Comparison of ENCODE assay signal across 9 mouse cellular contexts in the genomic region with DNA sequence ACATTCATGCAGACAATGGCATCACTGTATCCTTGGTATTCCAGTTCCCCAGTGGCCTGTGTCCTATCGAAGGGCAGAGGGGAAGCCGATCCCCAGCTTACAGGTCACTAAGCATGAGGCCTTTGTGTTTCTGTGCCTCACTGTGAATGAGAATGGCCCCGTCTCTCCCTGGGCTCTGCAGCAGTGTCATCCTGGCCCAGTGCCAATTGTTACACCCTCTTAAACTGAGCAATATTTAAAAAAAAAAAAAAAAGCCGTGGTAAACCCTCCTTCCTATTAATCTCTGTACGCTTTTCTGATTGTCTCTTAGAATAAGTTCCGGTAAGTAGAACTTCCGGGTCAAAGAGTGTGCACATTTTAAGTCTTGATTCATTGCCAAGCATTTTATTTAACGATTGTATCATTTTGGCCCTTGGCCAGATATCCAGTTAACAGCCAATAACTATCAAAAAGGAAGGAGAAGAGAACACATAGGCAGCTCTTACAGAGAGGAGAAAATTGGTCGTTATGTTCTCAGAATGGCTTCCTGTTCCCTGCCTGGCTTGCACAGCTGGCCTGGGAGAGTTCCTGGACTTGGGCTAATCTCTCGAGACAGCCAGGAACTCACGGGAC.
DNase-seq lines count a peak whose midpoint lies in the region; ATAC-seq lines count a peak whose summit lies in the region.
"Had no signal": no experiment of that assay in that cellular context is flagged by ENCODE, and none has a peak within 500 bp of the region (broad histone marks: within the 10 kb centered on the region; RNA-seq: fewer than 3 reads in every experiment).

No protein-coding gene starts in this region.

- peak; percentile 52 for ATAC-seq in intestine, embryonic 15.5 days
- ATAC-seq in CD4-positive, CD25-positive, alpha-beta regulatory T cell, adult 4 months: no peak

- H3K4me2 ChIP-seq in intestine, embryonic 15.5 days (replicated peaks): no peak overlapping the region

- no peak overlapping the region for H3K4me3 ChIP-seq in intestine, embryonic 15.5 days (replicated peaks)

- H3K4me1 ChIP-seq in intestine, embryonic 15.5 days (replicated peaks): peaks cover 30% of the 10 kb centered on the region

- H3K27me3 ChIP-seq in intestine, embryonic 15.5 days (replicated peaks): no peaks in the 10 kb centered on the region

- peak; percentile 27 to 41 for DNase-seq in layer of hippocampus, postnatal 10 days (ENCODE audit: low spot score in 2 of 2)
- DNase-seq in layer of hippocampus, adult 9-10 months (ENCODE audit: low spot score): no peak
- peak; percentile 69 for DNase-seq in adrenal gland, postnatal 14 days
- peak; percentile 95 for DNase-seq in heart, adult 11 months
- DNase-seq in lung, postnatal 36 days: peak; percentile 73
- no peak for DNase-seq in right cerebral cortex, adult 2 months (ENCODE audit: low spot score in 2 of 2)

- peak overlapping the region; percentile 71 for H3K27ac ChIP-seq in intestine, embryonic 15.5 days

- H3K9ac ChIP-seq in intestine, embryonic 15.5 days: no peak overlapping the region

- WGBS in intestine, embryonic 15.5 days: 31% methylated on average over 11 of the region's 11 CpGs

- no peaks in the 10 kb centered on the region for H3K9me3 ChIP-seq in intestine, embryonic 15.5 days

- H3K36me3 ChIP-seq in intestine, embryonic 15.5 days: peaks cover 3% of the 10 kb centered on the region; the same call in 1 of the 2 replicates
- H3K36me3 ChIP-seq: G1E had no signal

Comparison
In these comparisons a context has a peak if more than half of its experiments do, and no peak if none do; other contexts are left out.
1. DNase-seq: peak in layer of hippocampus, postnatal 10 days (2 of 2), adrenal gland, postnatal 14 days (single experiment), heart, adult 11 months (single experiment) and lung, postnatal 36 days (single experiment); none in layer of hippocampus, adult 9-10 months (single experiment) and right cerebral cortex, adult 2 months (0 of 2).